Mouse (Mus musculus) midbrain, postnatal 0 days (tissue): ENCODE results near the gene Fxyd5. TPM values are rescaled to one million over a fixed set of nuclear protein-coding genes. Genes with fewer than 3 reads are reported as not detected.

Source experiments
- ATAC-seq: fragments of 200-750 bp; cut with Nextera tagmentation; 2 replicates; pipeline ENCODE4 v1.8.0; 2017; ENCODE audit warnings: moderate number of reproducible peaks, mild to moderate bottlenecking, moderate TSS enrichment, moderate library complexity; ENCODE audit not compliant: low FRiP score
- DNase-seq: peaks from one replicate; pipeline ENCODE4 v3.0.0-alpha.2; 2015; ENCODE audit warnings: low spot score
- H3K27ac ChIP-seq: fragments of 300-500 bp; sonication (generic); 2 replicates; pipeline ENCODE4 v1.5.1; 2014; ENCODE audit warnings: low read depth, mild to moderate bottlenecking, low read length, mixed read lengths
- H3K27me3 ChIP-seq: fragments of 300-500 bp; sonication (generic); 2 replicates; pipeline ENCODE4 v1.6.1; 2014; ENCODE audit warnings: low read length, control low read depth, mixed read lengths; ENCODE audit not compliant: insufficient read depth
- H3K36me3 ChIP-seq: fragments of 300-500 bp; sonication (generic); 2 replicates; pipeline ENCODE4 v1.6.1; 2014; ENCODE audit warnings: low read length, control low read depth, mixed read lengths; ENCODE audit not compliant: insufficient read depth
- H3K4me1 ChIP-seq: fragments of 300-500 bp; sonication (generic); 2 replicates; pipeline ENCODE4 v1.6.1; 2014; ENCODE audit warnings: mild to moderate bottlenecking, control low read depth, antibody characterized with exemption, low read length, mixed read lengths; ENCODE audit not compliant: insufficient read depth
- H3K4me2 ChIP-seq: fragments of 300-500 bp; sonication (generic); 2 replicates; pipeline ENCODE4 v1.6.1; 2014; ENCODE audit warnings: low read depth, mild to moderate bottlenecking, low read length, mixed read lengths; ENCODE audit not compliant: poor library complexity, severe bottlenecking
- H3K4me3 ChIP-seq: fragments of 300-500 bp; sonication (generic); 2 replicates; pipeline ENCODE4 v1.5.1; 2014; ENCODE audit warnings: low read depth, mild to moderate bottlenecking, low read length, moderate library complexity
- H3K9ac ChIP-seq: fragments of 300-500 bp; sonication (generic); replicated peaks from 2 replicates; pipeline ENCODE4 v1.6.1; 2014; ENCODE audit warnings: mild to moderate bottlenecking, low read length, moderate library complexity, mixed read lengths; ENCODE audit not compliant: poor library complexity, severe bottlenecking
- H3K9me3 ChIP-seq: fragments of 300-500 bp; sonication (generic); 2 replicates; pipeline ENCODE4 v1.6.1; 2016; ENCODE audit warnings: low read length, control low read depth
- CTCF ChIP-seq: IDR thresholded peaks from 2 replicates; pipeline ENCODE4 v1.5.1; 2016; ENCODE audit warnings: antibody characterized with exemption, mild to moderate bottlenecking
- WGBS: fragments of 180-500 bp; shearing (Covaris S2); extraction: QIAGEN DNeasy Blood & Tissue Kit; methylation state at CpG from one replicate; pipeline ENCODE4 v1.1.7; 2014; 5-methylcytosine and 5-hydroxymethylcytosine counted together
- polyA plus RNA-seq: library from polyadenylated mRNA; unstranded; fragments of >200 nt; fragmentation: Nextera tagmentation; extraction: Ambion mirVana; gene quantifications from 2 replicates; pipeline ENCODE4 v1.2.1, GENCODE M21; 2015
- total RNA-seq: library from RNA; depleted of rRNA; stranded (reverse); fragments of >200 nt; gene quantifications from 2 replicates; pipeline ENCODE4 v1.2.3, GENCODE M21; 2014

Gene Fxyd5
- total and polyA plus RNA-seq, 2 experiments from 2014 or later: 31.9 to 48.0 TPM

DNA sequence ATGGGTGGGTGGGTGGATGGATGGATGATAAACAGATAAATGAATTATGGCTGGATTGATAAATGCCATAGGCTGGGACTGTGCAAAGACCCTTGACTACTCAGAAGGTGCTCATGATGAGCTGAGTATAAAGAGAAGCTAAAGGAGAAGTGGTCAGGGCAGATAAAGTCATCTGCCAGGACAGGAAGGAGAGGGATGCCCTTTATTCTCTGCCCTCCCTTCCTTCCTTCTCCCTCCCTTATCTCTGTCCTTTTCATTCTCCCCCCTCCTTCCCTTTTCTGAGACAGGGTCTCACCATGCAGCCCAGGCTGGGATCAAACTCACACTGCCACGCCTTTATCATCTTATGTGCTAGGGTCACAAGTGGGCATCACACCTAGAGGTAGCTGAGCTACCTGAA lies 34.5 kb downstream of the Fxyd5 start:
- DNase-seq: no peak
- TF ChIP-seq CTCF: no peak
- 80% methylated on average over 1 of the region's 1 CpGs for WGBS
- H3K27ac ChIP-seq: no peak overlapping the region
- H3K9me3 ChIP-seq: no peaks in the 10 kb centered on the region
- no peak overlapping the region for H3K4me2 ChIP-seq
- H3K4me1 ChIP-seq: no peaks in the 10 kb centered on the region
- no peak overlapping the region for H3K4me3 ChIP-seq
- H3K9ac ChIP-seq: no peak overlapping the region
- no peak for ATAC-seq
- no peaks in the 10 kb centered on the region for H3K27me3 ChIP-seq
- no peaks in the 10 kb centered on the region for H3K36me3 ChIP-seq

- Histone ChIP-seq H3K36me3 (no peaks in the 10 kb centered on the region), H3K27ac (no peak overlapping the region), H3K4me1 (no peaks in the 10 kb centered on the region), H3K27me3 (no peaks in the 10 kb centered on the region), H3K4me2 (no peak overlapping the region), H3K4me3 (no peak overlapping the region), H3K9me3 (no peaks in the 10 kb centered on the region), H3K9ac (no peak overlapping the region)
- TF ChIP-seq CTCF: no peak
- 83% methylated on average over 8 of the region's 8 CpGs for WGBS
- ATAC-seq: no peak
- no peak for DNase-seq
These were observed 39.6 kb downstream of the Fxyd5 start for GRCm38 (mm10) chr7:31002650-31003049.

GRCm38 (mm10) chr7:31000505-31001020 lies 41.7 kb downstream of the Fxyd5 start:
- WGBS: 50% methylated on average over 7 of the region's 7 CpGs
- H3K36me3 ChIP-seq: no peaks in the 10 kb centered on the region
- H3K27me3 ChIP-seq: no peaks in the 10 kb centered on the region
- H3K9me3 ChIP-seq: no peaks in the 10 kb centered on the region
- no peak overlapping the region for H3K4me2 ChIP-seq
- no peak overlapping the region for H3K4me3 ChIP-seq
- H3K4me1 ChIP-seq: no peaks in the 10 kb centered on the region
- no peak for TF ChIP-seq CTCF
- DNase-seq (peak; percentile 71), ATAC-seq (0 out of 2 replicates have a peak, but pooled peaks have one; percentile 38)
- H3K9ac ChIP-seq: no peak overlapping the region
- H3K27ac ChIP-seq: no peak overlapping the region

- peak; percentile 19 for TF ChIP-seq CTCF
- Histone ChIP-seq H3K9ac (no peak overlapping the region), H3K4me1 (no peaks in the 10 kb centered on the region), H3K27me3 (no peaks in the 10 kb centered on the region), H3K27ac (no peak overlapping the region), H3K36me3 (no peaks in the 10 kb centered on the region), H3K9me3 (no peaks in the 10 kb centered on the region), H3K4me3 (no peak overlapping the region), H3K4me2 (no peak overlapping the region)
- no peak for ATAC-seq
- no peak for DNase-seq
- WGBS: 99% methylated on average over 2 of the region's 2 CpGs
These were observed 45.8 kb downstream of the Fxyd5 start for GRCm38 (mm10) chr7:30996491-30996890.

DNA sequence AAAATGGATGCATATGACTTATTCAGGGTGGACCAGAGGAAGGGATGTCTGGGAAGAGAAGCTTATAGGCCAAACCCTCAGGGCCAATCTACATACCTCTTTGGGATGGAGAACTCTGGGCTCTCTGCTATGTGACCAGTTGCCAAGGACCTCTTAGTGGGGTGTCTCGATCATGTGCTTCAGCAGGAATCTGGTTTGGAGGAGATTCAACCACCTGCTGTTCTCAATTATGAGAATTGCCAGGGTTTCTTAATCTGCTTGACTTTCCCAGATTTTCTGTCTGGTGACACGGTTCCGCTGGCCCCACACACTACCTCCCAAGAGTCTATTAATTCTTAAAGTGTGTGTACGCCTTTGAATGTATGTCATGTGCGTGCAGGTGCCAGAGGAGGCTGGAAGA lies 48.3 kb downstream of the Fxyd5 start:
- ATAC-seq (no peak), DNase-seq (peak; percentile 18)
- Histone ChIP-seq H3K36me3 (no peaks in the 10 kb centered on the region), H3K4me1 (no peaks in the 10 kb centered on the region), H3K27me3 (no peaks in the 10 kb centered on the region), H3K4me2 (no peak overlapping the region), H3K27ac (no peak overlapping the region), H3K9ac (no peak overlapping the region), H3K4me3 (no peak overlapping the region), H3K9me3 (no peaks in the 10 kb centered on the region)
- no peak for TF ChIP-seq CTCF
- WGBS: 83% methylated on average over 5 of the region's 5 CpGs

- Histone ChIP-seq H3K27me3 (no peaks in the 10 kb centered on the region), H3K9ac (no peak overlapping the region), H3K36me3 (no peaks in the 10 kb centered on the region), H3K9me3 (no peaks in the 10 kb centered on the region), H3K4me3 (no peak overlapping the region), H3K4me2 (no peak overlapping the region), H3K27ac (no peak overlapping the region), H3K4me1 (no peaks in the 10 kb centered on the region)
- 79% methylated on average over 5 of the region's 5 CpGs for WGBS
- ATAC-seq (no peak), DNase-seq (no peak)
- no peak for TF ChIP-seq CTCF
These were observed 50.1 kb downstream of the Fxyd5 start for GRCm38 (mm10) chr7:30992148-30992547.
